Mouse (Mus musculus): Measurements from ENCODE around the gene Stx6.

The Stx6 gene

GRCm38 (mm10) chr1:155236306-155237024 is 78.0 kb downstream of the Stx6 start:
- DNase-seq, result no peak

- DNase-seq, result no peak
These were observed 78.9 kb downstream of the Stx6 start for GRCm38 (mm10) chr1:155237390-155237789.

- no peak for DNase-seq
These were observed 79.6 kb downstream of the Stx6 start for GRCm38 (mm10) chr1:155238126-155238525.

- DNase-seq, result no peak
These were observed 80.7 kb downstream of the Stx6 start for GRCm38 (mm10) chr1:155239169-155239568.

GRCm38 (mm10) chr1:155239962-155240717 is 81.6 kb downstream of the Stx6 start:
- no peak for DNase-seq

- no peak for DNase-seq
These were observed 83.4 kb downstream of the Stx6 start for GRCm38 (mm10) chr1:155241701-155242487.

GRCm38 (mm10) chr1:155242488-155242745 is 83.9 kb downstream of the Stx6 start:
- DNase-seq, result no peak

GRCm38 (mm10) chr1:155243797-155244770 is 85.6 kb downstream of the Stx6 start, which contains the start of gene BC034090:
BC034090 (minus strand) TSS chr1:155244444.
- no peak for DNase-seq

GRCm38 (mm10) chr1:155244771-155245211 is 86.3 kb downstream of the Stx6 start:
- DNase-seq, result no peak

- no peak for DNase-seq
These were observed 87.0 kb downstream of the Stx6 start for GRCm38 (mm10) chr1:155245516-155245915.

- DNase-seq, result no peak
These were observed 88.9 kb downstream of the Stx6 start for GRCm38 (mm10) chr1:155247441-155247840.

GRCm38 (mm10) chr1:155248041-155248440 is 89.5 kb downstream of the Stx6 start:
- no peak for DNase-seq

GRCm38 (mm10) chr1:155249896-155250295 is 91.4 kb downstream of the Stx6 start:
- DNase-seq, result no peak

- DNase-seq, result no peak
These were observed 92.1 kb downstream of the Stx6 start for GRCm38 (mm10) chr1:155250531-155251135.

GRCm38 (mm10) chr1:155251596-155251995 is 93.1 kb downstream of the Stx6 start:
- no peak for DNase-seq

GRCm38 (mm10) chr1:155252631-155253121 is 94.2 kb downstream of the Stx6 start:
- DNase-seq, result no peak

GRCm38 (mm10) chr1:155253126-155253525 is 94.6 kb downstream of the Stx6 start:
- DNase-seq, result no peak

- DNase-seq, result no peak
These were observed 95.8 kb downstream of the Stx6 start for GRCm38 (mm10) chr1:155254309-155254708.

All from thymus, postnatal 14 days (tissue).